Mouse (Mus musculus) urinary bladder, postnatal 0 days (tissue): ENCODE measurements around the gene Slc16a9. TPM values are rescaled to one million over a fixed set of nuclear protein-coding genes. Genes with fewer than 3 reads are reported as not detected.

Experiments
- polyA plus RNA-seq: library from polyadenylated mRNA; unstranded; fragments of >200 nt; fragmentation: Nextera tagmentation; extraction: Ambion mirVana; gene quantifications from 2 replicates; pipeline ENCODE4 v1.2.1, GENCODE M21; 2015

Slc16a9 gene
- 0.80 and 1.0 TPM in 2 replicates for polyA plus RNA-seq

GRCm38 (mm10) chr10:70244921-70245558 is at the start of gene Slc16a9:
Slc16a9 (plus strand) TSS chr10:70245100.

DNA sequence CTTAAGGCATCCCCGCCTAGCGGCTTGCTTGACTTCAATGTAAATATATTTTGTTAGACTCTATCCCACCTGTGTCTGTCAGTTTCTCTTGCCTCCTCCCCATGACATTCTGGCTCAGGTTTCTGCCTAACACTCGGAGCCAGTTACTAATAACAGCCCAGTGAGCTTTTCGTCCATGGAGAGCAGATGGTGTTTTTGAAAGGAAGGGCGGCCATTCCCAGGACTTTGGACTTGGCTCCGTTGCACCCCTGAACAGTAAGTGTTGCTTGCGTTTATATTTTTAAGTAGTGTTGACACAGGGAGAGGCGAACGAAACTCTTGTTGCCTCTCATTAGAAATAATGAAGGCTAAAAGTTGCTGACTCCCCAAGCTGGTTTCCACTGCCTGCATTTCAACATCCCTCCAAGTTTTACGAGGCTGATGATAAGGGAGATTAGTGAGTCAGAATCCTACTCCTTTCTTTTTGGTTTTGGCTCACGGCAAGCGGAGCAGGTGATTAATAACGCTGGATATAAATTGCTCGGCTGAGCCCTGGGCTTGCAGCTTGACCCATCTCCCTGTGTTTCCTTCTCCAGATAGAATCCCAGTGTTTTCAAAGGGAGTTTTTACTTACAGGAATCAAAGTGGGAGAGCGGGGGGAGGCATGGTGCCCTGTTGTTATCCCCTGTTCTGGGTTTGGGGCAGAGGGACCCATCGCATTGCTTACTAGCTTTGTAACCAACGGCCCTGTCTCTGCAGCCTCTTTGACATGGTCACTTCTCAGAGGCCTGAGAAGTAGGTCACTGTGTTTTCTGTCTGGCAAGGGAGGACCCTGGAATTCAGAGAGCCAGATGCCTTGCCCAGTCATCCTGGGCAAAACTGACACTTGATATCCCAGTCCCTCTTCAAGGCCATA is 40.1 kb upstream of the Slc16a9 start, which contains the start of gene Mrln:
Gene Mrln, plus strand, starts transcription at position 160 of the 895 bp plus-strand sequence.

Other genes with a start within 250 kb of the Slc16a9 start
- gene Ccdc6, start 148.0 kb upstream of the Slc16a9 start, polyA plus RNA-seq, result 17.7 and 20.8 TPM in 2 replicates
- gene Mrln, start 40.4 kb upstream of the Slc16a9 start, polyA plus RNA-seq, result 0.63 and 1.0 TPM in 2 replicates
- gene Fam13c, start 195.4 kb downstream of the Slc16a9 start, polyA plus RNA-seq, result 13.4 and 13.7 TPM in 2 replicates